Mouse (Mus musculus) midbrain, embryonic 16.5 days (tissue): Measurements from ENCODE around the gene Smc4. TPM values are rescaled to one million over a fixed set of nuclear protein-coding genes. Genes with fewer than 3 reads are reported as not detected.

Experiments
- ATAC-seq: fragments of 200-750 bp; cut with Nextera tagmentation; 2 replicates; pipeline ENCODE4 v1.8.0; 2017; ENCODE audit warnings: moderate TSS enrichment
- H3K27ac ChIP-seq: fragments of 300-500 bp; sonication (generic); 2 replicates; pipeline ENCODE4 v1.5.1; 2014; ENCODE audit warnings: mild to moderate bottlenecking, low read length, mixed read lengths
- H3K27me3 ChIP-seq: fragments of 300-500 bp; sonication (generic); 2 replicates; pipeline ENCODE4 v1.6.1; 2014; ENCODE audit warnings: low read depth, low read length, mixed read lengths; ENCODE audit not compliant: control insufficient read depth, insufficient read depth
- H3K36me3 ChIP-seq: fragments of 300-500 bp; sonication (generic); 2 replicates; pipeline ENCODE4 v1.6.1; 2014; ENCODE audit warnings: mild to moderate bottlenecking, low read length, moderate library complexity, mixed read lengths; ENCODE audit not compliant: control insufficient read depth, insufficient read depth
- H3K4me1 ChIP-seq: fragments of 300-500 bp; sonication (generic); 2 replicates; pipeline ENCODE4 v1.6.1; 2014; ENCODE audit warnings: mild to moderate bottlenecking, low read length, mixed read lengths; ENCODE audit not compliant: control insufficient read depth, insufficient read depth
- H3K4me2 ChIP-seq: fragments of 300-500 bp; sonication (generic); 2 replicates; pipeline ENCODE4 v1.6.1; 2014; ENCODE audit warnings: mild to moderate bottlenecking, low read length, mixed read lengths
- H3K4me3 ChIP-seq: fragments of 300-500 bp; sonication (generic); 2 replicates; pipeline ENCODE4 v1.5.1; 2014; ENCODE audit warnings: low read depth, mild to moderate bottlenecking, low read length, moderate library complexity, mixed read lengths
- H3K9ac ChIP-seq: fragments of 300-500 bp; sonication (generic); 2 replicates; pipeline ENCODE4 v1.6.1; 2014; ENCODE audit warnings: low read depth, low read length, mixed read lengths
- H3K9me3 ChIP-seq: fragments of 300-500 bp; sonication (generic); replicated peaks from 2 replicates; pipeline ENCODE4 v1.6.1; 2014; ENCODE audit warnings: mild to moderate bottlenecking, low read length, mixed read lengths; ENCODE audit not compliant: control insufficient read depth, poor library complexity, severe bottlenecking
- WGBS: fragments of 180-500 bp; shearing (Covaris S2); extraction: QIAGEN DNeasy Blood & Tissue Kit; methylation state at CpG from one replicate; pipeline ENCODE4 v1.1.7; 2014; 5-methylcytosine and 5-hydroxymethylcytosine counted together
- polyA plus RNA-seq: library from polyadenylated mRNA; unstranded; fragments of >200 nt; fragmentation: Nextera tagmentation; extraction: Ambion mirVana; gene quantifications from 2 replicates; pipeline ENCODE4 v1.2.1, GENCODE M21; 2015

Gene Smc4
- polyA plus RNA-seq, 1 experiment from 2014 or later = 23.4 TPM

DNA sequence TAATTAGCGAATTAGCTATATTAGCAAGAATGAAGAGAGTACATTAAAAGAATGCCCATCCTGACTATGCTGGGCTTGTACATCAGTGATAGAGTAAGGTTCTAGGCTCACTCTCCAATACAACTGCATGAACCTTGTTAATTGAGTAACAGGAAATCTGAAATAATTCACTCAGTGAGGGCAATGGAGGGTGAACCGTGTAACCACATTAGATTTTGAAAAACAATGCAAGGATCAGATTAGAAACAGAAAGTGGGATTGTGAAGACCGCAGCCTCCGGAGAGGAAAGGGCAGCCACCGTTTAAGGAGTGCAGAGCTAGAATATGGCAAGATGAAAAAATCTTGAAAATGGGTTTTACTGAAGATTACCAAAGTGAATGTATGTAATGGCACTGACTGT lies 36.8 kb downstream of the Smc4 start:
- no peaks in the 10 kb centered on the region for H3K36me3 ChIP-seq
- H3K4me3 ChIP-seq = no peak overlapping the region; the same call in 1 of the 2 replicates
- no peaks in the 10 kb centered on the region for H3K9me3 ChIP-seq
- no peaks in the 10 kb centered on the region for H3K27me3 ChIP-seq
- no peak for ATAC-seq
- H3K9ac ChIP-seq = no peak overlapping the region
- H3K4me1 ChIP-seq = peaks cover 27% of the 10 kb centered on the region
- 64% methylated on average over 5 of the region's 5 CpGs for WGBS
- peak overlapping the region; percentile 23; the same call in 1 of the 2 replicates for H3K4me2 ChIP-seq
- no peak overlapping the region for H3K27ac ChIP-seq

DNA sequence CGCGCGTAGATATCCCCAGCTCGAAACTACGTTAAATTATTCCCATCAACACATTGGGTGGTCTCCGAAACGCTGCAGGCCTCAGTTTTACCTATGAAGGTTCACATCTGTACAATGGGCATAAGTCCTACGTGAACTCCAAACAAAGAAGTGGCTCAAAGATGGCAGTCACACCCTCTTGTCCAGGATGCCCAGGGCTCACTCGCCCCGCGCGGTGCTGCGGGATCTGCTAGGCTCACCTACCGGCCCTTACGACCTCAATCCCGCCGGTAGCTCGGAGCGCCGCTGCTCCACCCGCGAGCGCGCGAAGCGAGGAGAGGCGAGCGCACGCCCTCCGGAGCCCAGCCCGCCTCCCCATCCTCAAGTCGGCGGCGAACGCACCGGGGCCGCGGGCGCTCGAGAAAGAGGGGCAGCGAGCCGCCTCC lies 39.6 kb downstream of the Smc4 start:
- ATAC-seq = peak; percentile 75
- Histone ChIP-seq H3K4me1 (peaks cover 27% of the 10 kb centered on the region), H3K9ac (peak overlapping the region; percentile 84), H3K36me3 (no peaks in the 10 kb centered on the region), H3K9me3 (no peaks in the 10 kb centered on the region), H3K4me2 (peak overlapping the region; percentile 78), H3K4me3 (peak overlapping the region; percentile 84), H3K27me3 (no peaks in the 10 kb centered on the region), H3K27ac (peak overlapping the region; percentile 89)
- under 1% methylated on average over 42 of the region's 42 CpGs for WGBS

DNA sequence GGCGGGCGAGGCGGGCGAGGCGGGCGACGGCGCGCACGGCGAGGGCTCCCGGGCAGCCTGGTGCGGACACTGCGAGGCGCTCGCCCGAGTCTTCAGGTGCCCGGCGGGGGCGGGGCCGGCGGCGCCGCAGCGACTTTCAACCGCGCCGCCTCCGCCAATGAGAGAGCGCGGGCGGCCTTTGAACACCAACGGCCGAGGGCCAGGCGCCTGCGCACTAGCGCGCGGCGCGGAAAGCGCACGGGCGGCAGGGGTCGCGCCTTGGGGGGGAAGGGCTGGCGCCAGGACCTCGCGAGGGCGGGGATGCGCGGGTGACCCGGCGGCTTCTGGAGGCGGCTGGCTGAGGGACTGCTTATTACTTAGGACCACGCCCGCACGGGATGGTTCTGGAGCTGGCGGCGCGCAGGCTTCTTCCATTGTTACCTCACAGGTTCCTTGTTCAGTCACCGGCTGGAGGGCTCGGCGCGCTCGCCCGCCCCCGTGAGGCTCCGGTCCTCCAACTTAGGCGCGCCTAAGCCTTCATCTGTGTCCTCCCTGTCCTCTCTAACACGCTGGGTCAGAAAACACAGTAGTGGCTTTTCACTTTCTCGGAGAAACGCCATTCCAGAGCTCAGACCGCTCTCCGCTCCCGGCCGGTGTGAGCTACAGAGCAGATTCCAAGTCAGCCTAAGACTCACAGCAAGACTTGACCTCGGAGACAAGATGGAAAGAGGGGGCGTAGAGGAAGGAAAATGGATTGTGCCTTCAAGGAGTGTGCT lies 40.3 kb downstream of the Smc4 start, which contains the start of gene Trim59:
Trim59 (minus strand) TSS at position 111 of the 755 bp plus-strand sequence.
- Histone ChIP-seq H3K27me3 (no peaks in the 10 kb centered on the region), H3K4me3 (peak within 1 kb of the TSS; percentile 84), H3K4me1 (peaks cover 27% of the 10 kb centered on the region), H3K27ac (peak within 1 kb of the TSS; percentile 89), H3K4me2 (peak within 1 kb of the TSS; percentile 78), H3K9ac (peak within 1 kb of the TSS; percentile 84), H3K36me3 (no peaks in the 10 kb centered on the region), H3K9me3 (no peaks in the 10 kb centered on the region)
- WGBS = under 1% methylated on average over 72 of the region's 80 CpGs
- ATAC-seq = peak; percentile 98

- Histone ChIP-seq H3K4me2 (peak overlapping the region; percentile 67), H3K9ac (peak overlapping the region; percentile 84), H3K27me3 (no peaks in the 10 kb centered on the region), H3K36me3 (no peaks in the 10 kb centered on the region), H3K27ac (peak overlapping the region; percentile 89), H3K4me3 (peak overlapping the region; percentile 84), H3K9me3 (no peaks in the 10 kb centered on the region), H3K4me1 (peaks cover 27% of the 10 kb centered on the region)
- ATAC-seq = peak; percentile 50
- WGBS = 6% methylated on average over 9 of the region's 9 CpGs
Observed at GRCm38 (mm10) chr3:69045400-69045703, 40.8 kb downstream of the Smc4 start.

- Histone ChIP-seq H3K4me3 (peak overlapping the region; percentile 84), H3K9ac (0 out of 2 replicates have a peak overlapping the region, but pooled peaks have one; percentile 84), H3K27ac (no peak overlapping the region), H3K36me3 (no peaks in the 10 kb centered on the region), H3K4me2 (peak overlapping the region; percentile 67), H3K9me3 (no peaks in the 10 kb centered on the region), H3K27me3 (no peaks in the 10 kb centered on the region), H3K4me1 (peaks cover 25% of the 10 kb centered on the region)
- ATAC-seq = no peak
- 24% methylated on average over 13 of the region's 13 CpGs for WGBS
Observed at GRCm38 (mm10) chr3:69045750-69046149, 41.2 kb downstream of the Smc4 start.

GRCm38 (mm10) chr3:69046509-69046908 lies 42.0 kb downstream of the Smc4 start:
- Histone ChIP-seq H3K4me2 (no peak overlapping the region), H3K27me3 (no peaks in the 10 kb centered on the region), H3K9me3 (no peaks in the 10 kb centered on the region), H3K36me3 (no peaks in the 10 kb centered on the region), H3K4me3 (no peak overlapping the region), H3K9ac (no peak overlapping the region), H3K4me1 (peaks cover 19% of the 10 kb centered on the region), H3K27ac (no peak overlapping the region)
- 74% methylated on average over 4 of the region's 4 CpGs for WGBS
- ATAC-seq = no peak

DNA sequence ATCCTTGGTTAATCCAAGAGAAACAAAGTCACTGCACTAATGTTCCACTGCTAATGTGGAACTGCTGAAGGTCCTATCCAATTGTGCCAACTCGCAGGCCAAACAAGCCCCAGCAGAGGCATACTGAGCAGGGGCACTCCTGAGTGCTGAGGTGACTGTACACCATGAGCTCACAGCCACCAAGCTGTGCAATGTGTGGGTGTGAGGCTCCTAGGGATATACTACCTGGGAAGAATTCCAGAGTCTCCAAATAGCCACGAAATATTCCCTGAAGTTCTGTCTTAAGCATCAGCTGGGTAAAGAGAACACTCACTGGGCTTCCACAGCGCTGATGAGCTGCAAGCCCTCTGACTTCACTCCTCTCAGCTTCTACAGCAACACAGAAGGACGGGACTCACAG lies 43.1 kb downstream of the Smc4 start:
- Histone ChIP-seq H3K9ac (no peak overlapping the region), H3K27ac (no peak overlapping the region), H3K4me2 (no peak overlapping the region), H3K36me3 (no peaks in the 10 kb centered on the region), H3K4me3 (no peak overlapping the region), H3K9me3 (no peaks in the 10 kb centered on the region), H3K27me3 (no peaks in the 10 kb centered on the region), H3K4me1 (peaks cover 15% of the 10 kb centered on the region)
- ATAC-seq = no peak
- 83% methylated on average over 4 of the region's 4 CpGs for WGBS

- peaks cover 7% of the 10 kb centered on the region for H3K4me1 ChIP-seq
- no peaks in the 10 kb centered on the region for H3K9me3 ChIP-seq
- no peak for ATAC-seq
- WGBS = 73% methylated on average over 6 of the region's 6 CpGs
- H3K4me2 ChIP-seq = no peak overlapping the region
- H3K27ac ChIP-seq = no peak overlapping the region
- no peaks in the 10 kb centered on the region for H3K27me3 ChIP-seq
- H3K4me3 ChIP-seq = no peak overlapping the region
- H3K9ac ChIP-seq = no peak overlapping the region
- no peaks in the 10 kb centered on the region for H3K36me3 ChIP-seq
Observed at GRCm38 (mm10) chr3:69049011-69049410, 44.5 kb downstream of the Smc4 start.

DNA sequence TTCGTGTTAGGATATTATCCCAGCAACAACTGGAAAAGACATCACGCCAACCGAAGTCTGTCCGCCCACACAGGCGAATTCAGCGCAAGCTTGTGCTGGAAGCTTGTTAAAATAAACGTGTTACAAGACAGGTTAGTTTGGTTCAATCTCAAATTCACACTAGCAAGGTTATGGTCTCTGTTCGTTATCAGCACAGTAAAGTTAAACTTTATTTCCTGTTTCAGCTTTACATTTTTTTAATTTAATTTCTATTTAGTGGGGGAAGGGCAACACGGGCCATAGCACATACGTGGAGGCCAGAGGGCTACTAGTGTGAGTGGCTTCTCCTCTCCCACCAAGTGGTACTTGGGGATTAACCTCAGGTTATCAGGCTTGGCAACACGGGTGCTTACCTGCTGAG lies 47.4 kb downstream of the Smc4 start:
- Histone ChIP-seq H3K36me3 (no peaks in the 10 kb centered on the region), H3K4me2 (no peak overlapping the region), H3K4me1 (no peaks in the 10 kb centered on the region), H3K27me3 (no peaks in the 10 kb centered on the region), H3K4me3 (no peak overlapping the region), H3K9ac (no peak overlapping the region), H3K9me3 (no peaks in the 10 kb centered on the region), H3K27ac (no peak overlapping the region)
- WGBS = 89% methylated on average over 11 of the region's 11 CpGs
- no peak for ATAC-seq
